Mouse (Mus musculus) forebrain, embryonic 11.5 days (tissue): ENCODE results near the gene Gm20388. TPM values are rescaled to one million over a fixed set of nuclear protein-coding genes. Genes with fewer than 3 reads are reported as not detected.

Experiments used
- ATAC-seq: fragments of 200-750 bp; cut with Nextera tagmentation; replicated peaks from 2 replicates; pipeline ENCODE4 v1.8.0; 2017; ENCODE audit warnings: moderate TSS enrichment; ENCODE audit not compliant: low FRiP score
- DNase-seq: peaks from one replicate; pipeline ENCODE4 v3.0.0-alpha.2; 2017; ENCODE audit warnings: low spot score
- H3K27ac ChIP-seq: fragments of 300-500 bp; sonication (generic); 2 replicates; pipeline ENCODE4 v1.5.1; 2014; ENCODE audit warnings: low read depth, low read length
- H3K27me3 ChIP-seq: fragments of 300-500 bp; sonication (generic); 2 replicates; pipeline ENCODE4 v1.6.1; 2014; ENCODE audit warnings: mild to moderate bottlenecking, low read length, mixed read lengths; ENCODE audit not compliant: control insufficient read depth, insufficient read depth
- H3K36me3 ChIP-seq: fragments of 300-500 bp; sonication (generic); 2 replicates; pipeline ENCODE4 v1.6.1; 2014; ENCODE audit warnings: mild to moderate bottlenecking, low read length, moderate library complexity, mixed read lengths; ENCODE audit not compliant: control insufficient read depth, insufficient read depth
- H3K4me1 ChIP-seq: fragments of 300-500 bp; sonication (generic); replicated peaks from 2 replicates; pipeline ENCODE4 v1.6.1; 2014; ENCODE audit warnings: low read length, mixed read lengths; ENCODE audit not compliant: control insufficient read depth, insufficient read depth
- H3K4me2 ChIP-seq: fragments of 300-500 bp; sonication (generic); 2 replicates; pipeline ENCODE4 v1.6.1; 2014; ENCODE audit warnings: low read depth, mild to moderate bottlenecking, low read length, moderate library complexity, mixed read lengths; ENCODE audit not compliant: severe bottlenecking
- H3K4me3 ChIP-seq: fragments of 300-500 bp; sonication (generic); 2 replicates; pipeline ENCODE4 v1.5.1; 2014; ENCODE audit warnings: low read depth, low read length
- H3K9ac ChIP-seq: fragments of 300-500 bp; sonication (generic); 2 replicates; pipeline ENCODE4 v1.6.1; 2014; ENCODE audit warnings: low read length
- H3K9me3 ChIP-seq: fragments of 300-500 bp; sonication (generic); 2 replicates; pipeline ENCODE4 v1.6.1; 2016; ENCODE audit warnings: low read length, mixed read lengths; ENCODE audit not compliant: control insufficient read depth
- WGBS: fragments of 180-500 bp; shearing (Covaris S2); extraction: QIAGEN DNeasy Blood & Tissue Kit; methylation state at CpG from one replicate; pipeline ENCODE4 v1.1.7; 2014; 5-methylcytosine and 5-hydroxymethylcytosine counted together
- polyA plus RNA-seq: library from polyadenylated mRNA; unstranded; fragments of >200 nt; fragmentation: Nextera tagmentation; extraction: Ambion mirVana; gene quantifications from 2 replicates; pipeline ENCODE4 v1.2.1, GENCODE M21; 2014

The Gm20388 gene
- polyA plus RNA-seq, 1 experiment from 2014 or later = not detected

- H3K36me3 ChIP-seq = no peaks in the 10 kb centered on the region
- ATAC-seq = no peak
- H3K27me3 ChIP-seq = peaks cover 98% of the 10 kb centered on the region
- H3K4me2 ChIP-seq = peak overlapping the region; percentile 74; the same call in 1 of the 2 replicates
- H3K4me1 ChIP-seq = peaks cover 12% of the 10 kb centered on the region; the same call in 1 of the 2 replicates
- H3K9ac ChIP-seq = no peak overlapping the region
- peak overlapping the region; percentile 36 for H3K4me3 ChIP-seq
- under 1% methylated on average over 30 of the region's 30 CpGs for WGBS
- H3K9me3 ChIP-seq = no peaks in the 10 kb centered on the region
- no peak for DNase-seq
- no peak overlapping the region for H3K27ac ChIP-seq
Measured at GRCm38 (mm10) chr8:121085011-121085410, 1174.4 kb downstream of the Gm20388 start.

GRCm38 (mm10) chr8:121085561-121085960, 1174.9 kb downstream of the Gm20388 start:
- no peak overlapping the region for H3K4me2 ChIP-seq
- H3K27me3 ChIP-seq = peaks cover 98% of the 10 kb centered on the region
- WGBS = 12% methylated on average over 3 of the region's 3 CpGs

GRCm38 (mm10) chr8:121086004-121086900, 1175.6 kb downstream of the Gm20388 start:
- Histone ChIP-seq H3K4me3 (no peak overlapping the region), H3K27ac (no peak overlapping the region), H3K4me1 (peaks cover 12% of the 10 kb centered on the region; the same call in 1 of the 2 replicates), H3K36me3 (no peaks in the 10 kb centered on the region), H3K27me3 (peaks cover 98% of the 10 kb centered on the region), H3K4me2 (no peak overlapping the region), H3K9ac (no peak overlapping the region), H3K9me3 (no peaks in the 10 kb centered on the region)
- WGBS = 4% methylated on average over 19 of the region's 19 CpGs
- DNase-seq (no peak), ATAC-seq (no peak)

More at GRCm38 (mm10) chr8:121085561-121085960, 1174.9 kb downstream of the Gm20388 start:
- no peak overlapping the region for H3K4me3 ChIP-seq
- H3K27ac ChIP-seq = no peak overlapping the region
- no peaks in the 10 kb centered on the region for H3K36me3 ChIP-seq
- H3K9me3 ChIP-seq = no peaks in the 10 kb centered on the region
- H3K9ac ChIP-seq = no peak overlapping the region
- ATAC-seq (no peak), DNase-seq (no peak)
- H3K4me1 ChIP-seq = peaks cover 12% of the 10 kb centered on the region; the same call in 1 of the 2 replicates

- DNase-seq (no peak), ATAC-seq (no peak)
- Histone ChIP-seq H3K4me2 (no peak overlapping the region), H3K9me3 (no peaks in the 10 kb centered on the region), H3K4me1 (peaks cover 12% of the 10 kb centered on the region; the same call in 1 of the 2 replicates), H3K9ac (no peak overlapping the region), H3K27ac (no peak overlapping the region), H3K27me3 (peaks cover 92% of the 10 kb centered on the region), H3K4me3 (no peak overlapping the region), H3K36me3 (no peaks in the 10 kb centered on the region)
- WGBS = 2% methylated on average over 8 of the region's 8 CpGs
Measured at GRCm38 (mm10) chr8:121088281-121088680, 1177.6 kb downstream of the Gm20388 start.

- Histone ChIP-seq H3K4me1 (peaks cover 7% of the 10 kb centered on the region; the same call in 1 of the 2 replicates), H3K27ac (no peak overlapping the region), H3K9me3 (no peaks in the 10 kb centered on the region), H3K36me3 (no peaks in the 10 kb centered on the region), H3K27me3 (peaks cover 84% of the 10 kb centered on the region), H3K4me2 (no peak overlapping the region), H3K4me3 (no peak overlapping the region), H3K9ac (no peak overlapping the region)
- 1% methylated on average over 40 of the region's 40 CpGs for WGBS
- ATAC-seq (no peak), DNase-seq (no peak)
Measured at GRCm38 (mm10) chr8:121088871-121089630, 1178.4 kb downstream of the Gm20388 start.

GRCm38 (mm10) chr8:121089631-121090380, 1179.2 kb downstream of the Gm20388 start:
- H3K27me3 ChIP-seq = peaks cover 76% of the 10 kb centered on the region
- WGBS = 2% methylated on average over 32 of the region's 32 CpGs
- no peaks in the 10 kb centered on the region for H3K9me3 ChIP-seq
- H3K36me3 ChIP-seq = no peaks in the 10 kb centered on the region
- no peak for DNase-seq
- H3K4me1 ChIP-seq = peaks cover 2% of the 10 kb centered on the region; the same call in 1 of the 2 replicates
- no peak overlapping the region for H3K4me3 ChIP-seq
- no peak overlapping the region for H3K4me2 ChIP-seq
- no peak overlapping the region for H3K9ac ChIP-seq
- no peak overlapping the region for H3K27ac ChIP-seq
- ATAC-seq = no peak

GRCm38 (mm10) chr8:121090716-121091115, 1180.1 kb downstream of the Gm20388 start:
- Histone ChIP-seq H3K4me1 (no peaks in the 10 kb centered on the region), H3K27ac (no peak overlapping the region), H3K4me2 (no peak overlapping the region), H3K9me3 (no peaks in the 10 kb centered on the region), H3K36me3 (no peaks in the 10 kb centered on the region), H3K9ac (no peak overlapping the region), H3K4me3 (no peak overlapping the region), H3K27me3 (peaks cover 67% of the 10 kb centered on the region)
- ATAC-seq (no peak), DNase-seq (no peak)
- 0% methylated on average over 1 of the region's 1 CpGs for WGBS

- H3K4me1 ChIP-seq = no peaks in the 10 kb centered on the region
- peak; percentile 34 for ATAC-seq
- no peaks in the 10 kb centered on the region; the same call in 1 of the 2 replicates for H3K36me3 ChIP-seq
- peaks cover 53% of the 10 kb centered on the region for H3K27me3 ChIP-seq
- no peak overlapping the region for H3K4me3 ChIP-seq
- H3K4me2 ChIP-seq = no peak overlapping the region
- 35% methylated on average over 6 of the region's 6 CpGs for WGBS
- DNase-seq = no peak
- no peak overlapping the region for H3K9ac ChIP-seq
- no peak overlapping the region for H3K27ac ChIP-seq
- no peaks in the 10 kb centered on the region for H3K9me3 ChIP-seq
Measured at GRCm38 (mm10) chr8:121092141-121092540, 1181.5 kb downstream of the Gm20388 start.
